Mouse (Mus musculus) embryonic facial prominence, embryonic 15.5 days (tissue): ENCODE results near the gene Znhit3. TPM values are rescaled to one million over a fixed set of nuclear protein-coding genes. Genes with fewer than 3 reads are reported as not detected.

Source experiments
- ATAC-seq: fragments of 200-750 bp; cut with Nextera tagmentation; 2 replicates; pipeline ENCODE4 v1.8.0; 2017; ENCODE audit warnings: low read depth, moderate TSS enrichment; ENCODE audit not compliant: insufficient number of reproducible peaks, low FRiP score, low TSS enrichment
- H3K27ac ChIP-seq: fragments of 300-500 bp; sonication (generic); replicated peaks from 2 replicates; pipeline ENCODE4 v1.5.1; 2015; ENCODE audit warnings: mild to moderate bottlenecking, inconsistent platforms
- H3K27me3 ChIP-seq: fragments of 300-500 bp; sonication (generic); 2 replicates; pipeline ENCODE4 v1.6.1; 2015; ENCODE audit warnings: inconsistent platforms
- H3K36me3 ChIP-seq: fragments of 300-500 bp; sonication (generic); 2 replicates; pipeline ENCODE4 v1.6.1; 2015; ENCODE audit warnings: mild to moderate bottlenecking, inconsistent platforms
- H3K4me1 ChIP-seq: fragments of 300-500 bp; sonication (generic); 2 replicates; pipeline ENCODE4 v1.6.1; 2015; ENCODE audit warnings: inconsistent platforms
- H3K4me2 ChIP-seq: fragments of 300-500 bp; sonication (generic); replicated peaks from 2 replicates; pipeline ENCODE4 v1.6.1; 2015; ENCODE audit warnings: mild to moderate bottlenecking, inconsistent platforms
- H3K4me3 ChIP-seq: fragments of 300-500 bp; sonication (generic); replicated peaks from 2 replicates; pipeline ENCODE4 v1.5.1; 2015; ENCODE audit warnings: mild to moderate bottlenecking, inconsistent platforms
- H3K9ac ChIP-seq: fragments of 300-500 bp; sonication (generic); 2 replicates; pipeline ENCODE4 v1.6.1; 2015; ENCODE audit warnings: inconsistent platforms
- H3K9me3 ChIP-seq: fragments of 300-500 bp; sonication (generic); replicated peaks from 2 replicates; pipeline ENCODE4 v1.6.1; 2016; ENCODE audit warnings: inconsistent platforms
- WGBS: fragments of 180-500 bp; shearing (Covaris S2); methylation state at CpG from one replicate; pipeline ENCODE4 v1.1.7; 2015; 5-methylcytosine and 5-hydroxymethylcytosine counted together
- polyA plus RNA-seq: library from polyadenylated mRNA; unstranded; fragments of >200 nt; fragmentation: Nextera tagmentation; extraction: Ambion mirVana; gene quantifications from 2 replicates; pipeline ENCODE4 v1.2.1, GENCODE M21; 2015

The Znhit3 gene
- polyA plus RNA-seq, 1 experiment from 2014 or later, result 58.1 TPM

DNA sequence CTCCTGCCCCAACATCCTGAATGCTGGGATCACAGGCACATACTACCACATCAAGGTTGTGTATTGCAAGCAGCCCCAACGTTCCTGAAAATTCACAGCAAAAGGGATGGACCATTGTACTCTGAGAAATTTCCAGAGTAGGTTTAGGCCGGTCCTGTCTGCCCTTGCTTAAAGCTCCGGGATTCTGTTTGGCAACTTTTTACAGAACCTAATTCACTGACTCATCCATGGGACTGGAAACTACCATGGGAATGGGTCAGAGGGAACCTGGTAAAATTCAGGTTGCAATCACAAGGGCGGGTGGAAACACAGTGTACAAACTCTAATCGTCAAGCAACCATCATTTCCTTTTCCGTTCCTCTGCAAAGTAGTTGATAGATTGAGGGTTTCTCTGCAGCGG, 3.8 kb upstream of the Znhit3 start:
- no peaks in the 10 kb centered on the region for H3K27me3 ChIP-seq
- no peak overlapping the region for H3K9ac ChIP-seq
- H3K4me3 ChIP-seq, result no peak overlapping the region
- no peaks in the 10 kb centered on the region for H3K9me3 ChIP-seq
- no peaks in the 10 kb centered on the region for H3K36me3 ChIP-seq
- H3K27ac ChIP-seq, result no peak overlapping the region
- no peak overlapping the region for H3K4me2 ChIP-seq
- no peak for ATAC-seq
- H3K4me1 ChIP-seq, result peaks cover 18% of the 10 kb centered on the region
- 74% methylated on average over 7 of the region's 7 CpGs for WGBS

DNA sequence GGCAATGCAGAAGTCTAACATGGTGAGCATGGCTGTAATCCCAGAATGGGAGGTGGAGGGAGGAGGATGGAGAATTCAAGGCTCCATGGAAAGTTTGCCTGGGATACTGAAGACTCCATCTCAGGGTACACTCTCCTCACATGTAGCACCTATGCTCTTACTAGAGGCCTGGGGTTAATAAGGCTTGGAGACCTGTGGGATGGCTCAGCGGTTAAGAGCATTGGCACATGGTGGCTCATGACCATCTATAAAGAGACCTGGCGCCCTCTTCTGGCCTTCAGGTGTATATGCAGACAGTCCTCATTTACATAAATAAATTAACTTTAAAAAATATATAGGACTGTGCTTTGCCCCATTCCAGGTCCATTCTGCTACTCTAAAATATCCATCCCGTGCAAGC, 3.1 kb upstream of the Znhit3 start:
- Histone ChIP-seq H3K4me3 (no peak overlapping the region), H3K36me3 (0 out of 2 replicates have a peak, but pooled peaks cover 4% of the 10 kb centered on the region), H3K27ac (no peak overlapping the region), H3K4me2 (no peak overlapping the region), H3K4me1 (peaks cover 24% of the 10 kb centered on the region), H3K27me3 (no peaks in the 10 kb centered on the region), H3K9me3 (no peaks in the 10 kb centered on the region), H3K9ac (no peak overlapping the region)
- 31% methylated on average over 3 of the region's 3 CpGs for WGBS
- no peak for ATAC-seq

DNA sequence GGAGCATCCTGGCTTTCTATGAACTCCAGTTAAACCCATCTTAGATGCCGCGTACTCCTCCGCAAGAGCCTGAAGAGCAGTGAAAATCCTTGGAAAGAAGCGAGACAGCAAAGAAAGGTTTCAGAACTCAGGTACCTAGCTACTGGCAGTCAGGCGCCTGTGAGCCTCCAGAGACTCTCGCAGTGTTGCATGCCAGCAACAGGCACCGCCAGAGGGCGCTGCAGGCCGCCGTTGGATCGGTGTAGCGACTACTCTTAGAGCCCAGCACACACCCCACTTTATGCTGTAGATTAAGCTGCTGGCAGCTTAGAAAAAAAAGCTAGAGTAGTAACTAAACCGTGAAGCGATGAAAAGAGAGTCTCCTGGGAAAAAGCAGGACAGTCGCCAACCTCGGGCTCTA, 2.3 kb upstream of the Znhit3 start:
- Histone ChIP-seq H3K4me1 (peaks cover 24% of the 10 kb centered on the region), H3K9me3 (no peaks in the 10 kb centered on the region), H3K4me2 (peak overlapping the region; percentile 40), H3K27ac (no peak overlapping the region), H3K36me3 (peaks cover 11% of the 10 kb centered on the region), H3K4me3 (peak overlapping the region; percentile 17; the same call in 1 of the 2 replicates), H3K27me3 (no peaks in the 10 kb centered on the region), H3K9ac (no peak overlapping the region)
- 5% methylated on average over 16 of the region's 16 CpGs for WGBS
- ATAC-seq, result no peak

DNA sequence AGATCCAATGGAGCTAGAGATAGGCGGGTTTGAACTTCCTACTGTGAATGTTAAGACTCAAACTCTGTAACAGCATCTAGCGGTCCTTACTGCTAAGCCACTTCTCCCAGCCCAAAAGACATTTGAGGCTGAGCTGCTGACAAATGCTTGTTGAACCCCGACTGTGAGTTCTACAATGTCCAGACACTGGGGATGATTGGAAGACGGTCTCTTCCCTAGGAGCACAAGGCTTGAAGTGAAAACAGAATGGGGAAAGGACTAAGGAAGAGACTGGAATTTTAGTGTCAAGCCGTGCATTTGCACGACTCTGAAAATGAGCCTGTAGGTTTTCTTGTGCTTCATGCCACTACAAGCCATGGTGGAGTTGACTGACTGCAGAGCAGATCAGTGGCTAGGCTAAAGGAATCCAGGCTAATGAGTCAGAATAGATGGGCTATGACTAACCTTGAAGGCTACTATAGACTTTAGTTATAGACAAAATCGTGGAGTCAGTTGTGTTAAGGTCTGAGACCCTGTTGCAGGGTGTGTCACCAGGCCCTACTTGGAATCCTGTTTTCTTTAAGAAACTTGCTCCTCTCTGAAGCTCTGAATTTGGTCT, 636 bp upstream of the Znhit3 start:
- H3K27me3 ChIP-seq, result no peaks in the 10 kb centered on the region
- no peaks in the 10 kb centered on the region for H3K9me3 ChIP-seq
- H3K4me3 ChIP-seq, result peak overlapping the region; percentile 81
- no peak overlapping the region for H3K9ac ChIP-seq
- no peak overlapping the region for H3K27ac ChIP-seq
- no peak for ATAC-seq
- peaks cover 24% of the 10 kb centered on the region for H3K4me1 ChIP-seq
- peaks cover 26% of the 10 kb centered on the region for H3K36me3 ChIP-seq
- H3K4me2 ChIP-seq, result peak overlapping the region; percentile 61
- 63% methylated on average over 7 of the region's 7 CpGs for WGBS

DNA sequence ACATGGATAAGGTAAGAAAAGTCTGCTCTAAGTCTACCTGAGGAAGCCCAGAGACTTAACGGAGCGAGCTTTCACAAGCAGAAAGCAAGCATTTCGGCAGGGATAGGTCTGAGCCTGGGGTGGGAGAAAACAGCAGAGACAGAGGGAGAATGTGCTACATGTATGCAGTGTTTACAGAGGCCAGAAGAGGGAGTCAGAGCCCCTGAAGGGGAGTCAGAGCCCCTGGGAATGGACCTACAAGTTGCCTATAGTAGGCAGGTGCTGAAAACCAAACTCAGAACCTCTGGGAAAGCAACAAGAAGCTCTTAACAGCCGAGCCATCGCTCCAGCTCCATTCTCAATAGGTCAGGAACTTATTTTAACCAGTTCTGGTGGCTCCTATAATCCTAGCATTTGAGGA, 1.5 kb downstream of the Znhit3 start:
- Histone ChIP-seq H3K9ac (no peak overlapping the region), H3K4me2 (no peak overlapping the region), H3K4me1 (peaks cover 24% of the 10 kb centered on the region), H3K9me3 (no peaks in the 10 kb centered on the region), H3K27ac (no peak overlapping the region), H3K36me3 (peaks cover 43% of the 10 kb centered on the region), H3K4me3 (no peak overlapping the region), H3K27me3 (no peaks in the 10 kb centered on the region)
- 80% methylated on average over 5 of the region's 5 CpGs for WGBS
- no peak for ATAC-seq

DNA sequence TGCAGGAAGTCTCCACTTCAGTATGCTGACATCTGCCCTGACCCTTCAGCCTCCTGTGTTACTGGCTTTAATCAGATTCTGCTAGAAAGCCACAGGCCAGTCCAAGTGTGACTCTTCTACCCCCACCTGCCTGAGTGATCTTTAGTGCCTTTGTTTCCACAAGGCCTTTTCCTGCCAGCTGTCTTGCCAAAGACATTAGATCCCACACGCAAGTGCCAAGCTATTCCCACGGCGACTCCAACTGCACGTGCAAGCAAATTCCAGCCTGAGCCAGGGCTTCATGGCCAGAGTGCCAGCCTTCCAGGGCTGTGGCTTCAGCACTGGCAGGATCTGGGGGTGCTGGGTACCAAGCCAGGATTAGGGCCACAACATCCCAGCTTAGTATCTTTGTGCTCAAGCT, 5.8 kb downstream of the Znhit3 start:
- Histone ChIP-seq H3K4me2 (no peak overlapping the region), H3K9me3 (no peaks in the 10 kb centered on the region), H3K36me3 (peaks cover 83% of the 10 kb centered on the region), H3K27ac (no peak overlapping the region), H3K27me3 (no peaks in the 10 kb centered on the region), H3K9ac (no peak overlapping the region), H3K4me1 (peaks cover 11% of the 10 kb centered on the region), H3K4me3 (no peak overlapping the region)
- WGBS, result 68% methylated on average over 4 of the region's 4 CpGs
- ATAC-seq, result no peak

DNA sequence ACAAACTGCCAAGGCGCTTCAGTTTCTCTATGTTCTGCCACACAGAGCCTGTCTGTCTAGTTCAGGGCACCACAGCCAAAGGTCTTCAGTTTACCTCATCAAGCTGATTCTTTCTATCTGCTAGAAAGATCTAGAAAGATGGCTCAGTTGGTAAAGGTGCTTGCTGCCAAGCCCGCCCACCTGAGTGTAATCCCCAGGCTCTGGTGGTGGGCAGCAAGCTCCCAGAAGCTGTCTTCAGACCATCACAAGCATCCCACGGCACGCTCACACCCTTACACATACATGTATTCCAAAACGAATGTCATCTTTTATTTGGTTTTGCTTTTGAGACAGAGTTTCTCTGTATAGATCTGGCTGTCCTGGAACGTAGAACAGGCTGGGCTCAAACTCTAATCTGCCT, 7.7 kb downstream of the Znhit3 start:
- Histone ChIP-seq H3K4me2 (no peak overlapping the region), H3K36me3 (peaks cover 84% of the 10 kb centered on the region), H3K9ac (no peak overlapping the region), H3K4me3 (no peak overlapping the region), H3K27me3 (no peaks in the 10 kb centered on the region), H3K4me1 (no peaks in the 10 kb centered on the region), H3K9me3 (no peaks in the 10 kb centered on the region), H3K27ac (no peak overlapping the region)
- no peak for ATAC-seq
- WGBS, result 96% methylated on average over 6 of the region's 6 CpGs

DNA sequence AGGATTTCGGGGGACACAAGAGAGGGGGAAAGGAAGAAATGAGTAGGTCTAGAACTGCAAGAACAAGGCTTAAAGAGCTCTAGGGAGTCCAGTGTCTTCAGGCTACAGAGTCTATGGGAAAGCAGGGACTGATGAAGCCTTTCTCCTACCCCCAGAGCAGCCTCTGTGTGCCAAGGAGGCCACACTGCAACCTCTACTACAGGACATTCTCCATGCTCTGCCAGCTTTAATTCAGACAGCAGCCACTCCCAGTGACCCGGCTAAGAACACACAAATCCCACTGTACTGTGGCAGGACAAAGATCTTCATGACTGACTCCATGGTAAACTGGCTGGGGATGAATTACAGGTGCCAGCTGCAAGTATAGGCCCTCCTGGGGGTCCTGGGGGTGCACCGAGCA, 9.1 kb downstream of the Znhit3 start:
- H3K36me3 ChIP-seq, result peaks cover 85% of the 10 kb centered on the region
- no peaks in the 10 kb centered on the region for H3K9me3 ChIP-seq
- H3K4me3 ChIP-seq, result no peak overlapping the region
- no peak for ATAC-seq
- no peak overlapping the region for H3K27ac ChIP-seq
- no peaks in the 10 kb centered on the region for H3K27me3 ChIP-seq
- WGBS, result 57% methylated on average over 3 of the region's 3 CpGs
- H3K4me2 ChIP-seq, result no peak overlapping the region
- no peak overlapping the region for H3K9ac ChIP-seq
- H3K4me1 ChIP-seq, result no peaks in the 10 kb centered on the region

DNA sequence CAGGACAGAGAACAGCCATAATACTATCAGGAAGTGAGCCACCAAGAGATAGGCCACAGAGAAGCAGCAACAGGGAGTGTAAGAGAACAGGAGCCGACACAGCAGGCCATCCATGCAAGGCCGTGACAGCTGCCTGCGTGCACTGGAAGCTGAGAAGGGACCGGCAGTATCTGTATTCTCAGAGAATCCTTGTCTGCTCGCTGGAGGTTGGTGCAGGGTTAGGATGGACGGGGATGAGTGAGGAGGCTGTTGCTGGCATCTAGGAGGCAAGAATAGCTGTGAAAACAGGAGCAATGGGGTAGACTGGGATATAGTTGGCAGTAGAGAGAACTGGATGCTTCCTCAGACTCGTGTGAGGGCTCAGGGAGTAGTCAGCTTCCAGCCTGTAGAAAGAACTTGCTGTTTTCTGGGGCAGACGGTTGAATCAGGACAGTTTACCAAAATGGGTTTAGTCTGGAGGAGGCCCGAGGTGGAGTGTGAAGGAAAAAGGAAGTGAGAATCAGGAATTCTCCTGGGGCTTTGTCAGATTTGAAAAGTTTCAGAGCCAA, 11.5 kb downstream of the Znhit3 start:
- H3K27me3 ChIP-seq, result no peaks in the 10 kb centered on the region
- no peak overlapping the region for H3K27ac ChIP-seq
- no peak overlapping the region for H3K4me2 ChIP-seq
- WGBS, result 81% methylated on average over 9 of the region's 9 CpGs
- no peak for ATAC-seq
- no peaks in the 10 kb centered on the region for H3K4me1 ChIP-seq
- peaks cover 87% of the 10 kb centered on the region for H3K36me3 ChIP-seq
- H3K9ac ChIP-seq, result no peak overlapping the region
- H3K4me3 ChIP-seq, result no peak overlapping the region
- H3K9me3 ChIP-seq, result no peaks in the 10 kb centered on the region

DNA sequence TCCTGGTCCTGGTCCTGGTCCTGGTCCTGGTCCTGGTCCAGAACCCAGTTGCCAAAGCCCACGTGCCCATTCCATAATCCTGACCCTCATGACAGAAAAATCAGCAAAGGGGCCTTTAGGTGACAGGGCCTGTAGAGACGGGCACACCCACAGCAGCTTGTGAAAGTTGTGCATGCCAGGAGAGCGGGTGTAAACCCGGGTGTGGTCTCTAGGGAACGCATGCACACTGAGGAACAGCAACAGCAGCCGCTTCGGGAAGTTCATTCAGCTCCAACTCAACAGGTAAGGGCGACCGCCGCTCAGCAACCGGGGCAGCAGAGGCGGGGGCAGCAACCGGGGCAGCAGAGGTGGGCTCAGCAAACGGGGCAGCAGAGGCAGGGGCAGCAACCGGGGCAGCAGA, 23.1 kb downstream of the Znhit3 start:
- peaks cover 75% of the 10 kb centered on the region for H3K36me3 ChIP-seq
- no peaks in the 10 kb centered on the region for H3K4me1 ChIP-seq
- no peak overlapping the region for H3K27ac ChIP-seq
- 84% methylated on average over 15 of the region's 15 CpGs for WGBS
- ATAC-seq, result no peak
- H3K9me3 ChIP-seq, result no peaks in the 10 kb centered on the region
- H3K27me3 ChIP-seq, result no peaks in the 10 kb centered on the region
- no peak overlapping the region for H3K4me3 ChIP-seq
- H3K9ac ChIP-seq, result no peak overlapping the region
- no peak overlapping the region for H3K4me2 ChIP-seq

DNA sequence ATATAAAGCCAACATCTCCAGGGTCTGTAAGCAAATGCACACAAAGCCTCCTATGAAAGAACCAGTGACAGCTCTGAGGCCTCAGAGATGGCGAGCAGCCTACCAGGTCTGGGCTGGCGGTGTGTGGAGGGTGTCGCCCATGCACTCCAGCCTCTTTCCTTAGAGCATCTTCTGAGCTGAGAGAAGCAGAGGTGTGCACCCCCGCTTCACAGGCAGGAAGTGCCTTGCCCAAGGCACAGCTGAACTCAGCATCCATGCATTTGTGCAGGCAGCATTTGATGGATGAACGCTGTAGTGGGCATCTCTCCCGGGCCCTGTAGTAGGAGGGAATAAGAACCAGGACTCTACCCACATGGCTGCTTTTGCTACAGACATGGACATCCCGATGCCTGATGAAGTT, 24.5 kb downstream of the Znhit3 start:
- Histone ChIP-seq H3K27ac (no peak overlapping the region), H3K36me3 (peaks cover 72% of the 10 kb centered on the region), H3K9ac (no peak overlapping the region), H3K4me1 (no peaks in the 10 kb centered on the region), H3K9me3 (no peaks in the 10 kb centered on the region), H3K4me2 (no peak overlapping the region), H3K27me3 (no peaks in the 10 kb centered on the region), H3K4me3 (no peak overlapping the region)
- ATAC-seq, result no peak
- WGBS, result 90% methylated on average over 7 of the region's 7 CpGs

DNA sequence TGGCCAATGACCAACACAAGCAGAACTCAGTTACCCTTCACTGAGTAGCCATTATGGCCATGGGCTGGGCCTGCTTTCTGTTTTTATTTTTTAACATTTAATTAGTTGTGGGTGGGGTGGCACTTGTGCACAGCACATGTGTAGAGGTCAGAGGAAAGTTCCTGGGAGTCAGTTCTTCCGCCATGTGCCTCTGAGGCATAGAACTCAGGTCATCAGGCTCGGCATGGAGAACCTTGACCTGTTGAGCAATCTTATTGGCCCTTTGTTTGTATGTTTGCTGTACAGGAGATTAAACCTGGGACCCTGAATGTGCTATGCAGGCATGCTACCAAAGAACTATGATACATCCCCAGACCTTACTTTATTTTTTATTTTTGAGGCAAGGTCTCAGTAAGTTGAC, 26.7 kb downstream of the Znhit3 start:
- Histone ChIP-seq H3K9ac (no peak overlapping the region), H3K4me3 (no peak overlapping the region), H3K4me2 (no peak overlapping the region), H3K27me3 (no peaks in the 10 kb centered on the region), H3K9me3 (no peaks in the 10 kb centered on the region), H3K4me1 (no peaks in the 10 kb centered on the region), H3K27ac (no peak overlapping the region), H3K36me3 (peaks cover 66% of the 10 kb centered on the region)
- WGBS, result 91% methylated on average over 2 of the region's 2 CpGs
- ATAC-seq, result no peak
